Mouse (Mus musculus): Measurements from ENCODE around the gene Spata32. TPM values are rescaled to one million over a fixed set of nuclear protein-coding genes. Genes with fewer than 3 reads are reported as not detected.
"Not testable (repeated sequence)": the region's sequence is repeated elsewhere in the genome, so short reads cannot be mapped to it uniquely, and the experiment has no call there.

The Spata32 gene
- polyA plus RNA-seq, 1 experiment from 2014 or later: not detected

- H3K9me3 ChIP-seq: no peaks in the 10 kb centered on the region
- no peak overlapping the region for H3K27ac ChIP-seq
- no peak overlapping the region for H3K4me3 ChIP-seq (replicated peaks)
- H3K9ac ChIP-seq (replicated peaks): no peak overlapping the region
- no peak overlapping the region for H3K4me2 ChIP-seq
- peaks cover 12% of the 10 kb centered on the region for H3K27me3 ChIP-seq
- H3K36me3 ChIP-seq: peaks cover 75% of the 10 kb centered on the region
- 87% methylated on average over 10 of the region's 10 CpGs for WGBS
- peaks cover 8% of the 10 kb centered on the region for H3K4me1 ChIP-seq (replicated peaks)
- ATAC-seq (ENCODE audit: insufficient number of reproducible peaks, insufficient read depth, low FRiP score, low TSS enrichment, low read depth): no peak
Observed at GRCm38 (mm10) chr11:103223444-103223843, 5.2 kb upstream of the Spata32 start.

GRCm38 (mm10) chr11:103222718-103223117 lies 4.5 kb upstream of the Spata32 start:
- H3K27me3 ChIP-seq: peaks cover 16% of the 10 kb centered on the region
- peaks cover 15% of the 10 kb centered on the region for H3K4me1 ChIP-seq (replicated peaks)
- H3K4me2 ChIP-seq; H3K4me3 ChIP-seq (replicated peaks); H3K27ac ChIP-seq; ATAC-seq (ENCODE audit: insufficient number of reproducible peaks, insufficient read depth, low FRiP score, low TSS enrichment, low read depth); H3K9me3 ChIP-seq; H3K9ac ChIP-seq (replicated peaks): not testable (repeated sequence)
- whole genome bisulfite sequencing: 87% methylated on average over 4 of the region's 4 CpGs
- H3K36me3 ChIP-seq: peaks cover 72% of the 10 kb centered on the region

GRCm38 (mm10) chr11:103221437-103221836 lies 3.2 kb upstream of the Spata32 start:
- Histone ChIP-seq H3K27me3 (peaks cover 22% of the 10 kb centered on the region), H3K4me2 (no peak overlapping the region), H3K9ac (replicated peaks) (no peak overlapping the region), H3K4me1 (replicated peaks) (peaks cover 18% of the 10 kb centered on the region), H3K9me3 (no peaks in the 10 kb centered on the region), H3K36me3 (peaks cover 59% of the 10 kb centered on the region), H3K27ac (no peak overlapping the region), H3K4me3 (replicated peaks) (no peak overlapping the region)
- ATAC-seq (ENCODE audit: insufficient number of reproducible peaks, insufficient read depth, low FRiP score, low TSS enrichment, low read depth): no peak
- 90% methylated on average over 6 of the region's 6 CpGs for WGBS

- 86% methylated on average over 4 of the region's 4 CpGs for WGBS
- ATAC-seq (ENCODE audit: insufficient number of reproducible peaks, insufficient read depth, low FRiP score, low TSS enrichment, low read depth): no peak
Observed at GRCm38 (mm10) chr11:103219995-103220394, 1.8 kb upstream of the Spata32 start.

GRCm38 (mm10) chr11:103219259-103219658 lies 1.0 kb upstream of the Spata32 start:
- Histone ChIP-seq H3K4me2 (no peak overlapping the region), H3K9ac (replicated peaks) (no peak overlapping the region), H3K9me3 (no peaks in the 10 kb centered on the region), H3K4me3 (replicated peaks) (no peak overlapping the region), H3K4me1 (replicated peaks) (peaks cover 12% of the 10 kb centered on the region), H3K27ac (no peak overlapping the region), H3K27me3 (peaks cover 25% of the 10 kb centered on the region), H3K36me3 (peaks cover 39% of the 10 kb centered on the region)
- no peak for ATAC-seq (ENCODE audit: insufficient number of reproducible peaks, insufficient read depth, low FRiP score, low TSS enrichment, low read depth)
- 82% methylated on average over 5 of the region's 5 CpGs for WGBS

More at GRCm38 (mm10) chr11:103219995-103220394, 1.8 kb upstream of the Spata32 start:
- Histone ChIP-seq H3K9ac (replicated peaks) (no peak overlapping the region), H3K27me3 (peaks cover 25% of the 10 kb centered on the region), H3K4me3 (replicated peaks) (no peak overlapping the region), H3K27ac (no peak overlapping the region), H3K4me1 (replicated peaks) (peaks cover 14% of the 10 kb centered on the region), H3K36me3 (peaks cover 46% of the 10 kb centered on the region), H3K9me3 (no peaks in the 10 kb centered on the region), H3K4me2 (no peak overlapping the region)

- 0 out of 2 replicates have a peak, but pooled peaks have one; percentile 6 for ATAC-seq (ENCODE audit: insufficient number of reproducible peaks, insufficient read depth, low FRiP score, low TSS enrichment, low read depth)
Observed at GRCm38 (mm10) chr11:103218517-103218901, 277 bp upstream of the Spata32 start.

GRCm38 (mm10) chr11:103215355-103215754 lies 2.9 kb downstream of the Spata32 start:
- peaks cover 12% of the 10 kb centered on the region for H3K4me1 ChIP-seq (replicated peaks)
- H3K9me3 ChIP-seq: peaks cover 8% of the 10 kb centered on the region; the same call in 1 of the 2 replicates
- ATAC-seq (ENCODE audit: insufficient number of reproducible peaks, insufficient read depth, low FRiP score, low TSS enrichment, low read depth): no peak
- no peak overlapping the region for H3K4me2 ChIP-seq
- H3K4me3 ChIP-seq (replicated peaks): no peak overlapping the region
- no peak overlapping the region for H3K9ac ChIP-seq (replicated peaks)
- no peak overlapping the region for H3K27ac ChIP-seq
- H3K36me3 ChIP-seq: peaks cover 11% of the 10 kb centered on the region
- H3K27me3 ChIP-seq: peaks cover 32% of the 10 kb centered on the region
- 79% methylated on average over 1 of the region's 1 CpGs for WGBS

More at GRCm38 (mm10) chr11:103218517-103218901, 277 bp upstream of the Spata32 start:
- Histone ChIP-seq H3K9ac (replicated peaks) (0 out of 2 replicates have a peak overlapping the region, but pooled peaks have one; percentile 8), H3K4me2 (peak overlapping the region; percentile 75), H3K36me3 (peaks cover 31% of the 10 kb centered on the region), H3K4me3 (replicated peaks) (peak overlapping the region; percentile 44), H3K4me1 (replicated peaks) (peaks cover 12% of the 10 kb centered on the region), H3K27ac (no peak overlapping the region), H3K27me3 (peaks cover 25% of the 10 kb centered on the region), H3K9me3 (peaks cover 5% of the 10 kb centered on the region; the same call in 1 of the 2 replicates)
- WGBS: 20% methylated on average over 6 of the region's 6 CpGs

- Histone ChIP-seq H3K27me3 (peaks cover 23% of the 10 kb centered on the region), H3K27ac (no peak overlapping the region), H3K4me2 (no peak overlapping the region), H3K9me3 (peaks cover 8% of the 10 kb centered on the region; the same call in 1 of the 2 replicates), H3K4me1 (replicated peaks) (peaks cover 12% of the 10 kb centered on the region), H3K4me3 (replicated peaks) (no peak overlapping the region), H3K36me3 (no peaks in the 10 kb centered on the region), H3K9ac (replicated peaks) (no peak overlapping the region)
- no peak for ATAC-seq (ENCODE audit: insufficient number of reproducible peaks, insufficient read depth, low FRiP score, low TSS enrichment, low read depth)
- WGBS: 80% methylated on average over 5 of the region's 5 CpGs
Observed at GRCm38 (mm10) chr11:103213712-103214111, 4.5 kb downstream of the Spata32 start.

GRCm38 (mm10) chr11:103210291-103210690 lies 7.9 kb downstream of the Spata32 start:
- peaks cover 7% of the 10 kb centered on the region; the same call in 1 of the 2 replicates for H3K27me3 ChIP-seq
- WGBS: 64% methylated on average over 8 of the region's 8 CpGs
- H3K4me2 ChIP-seq: no peak overlapping the region
- peaks cover 8% of the 10 kb centered on the region; the same call in 1 of the 2 replicates for H3K9me3 ChIP-seq
- H3K9ac ChIP-seq (replicated peaks): no peak overlapping the region
- no peak overlapping the region for H3K27ac ChIP-seq
- no peak overlapping the region for H3K4me3 ChIP-seq (replicated peaks)
- no peak for ATAC-seq (ENCODE audit: insufficient number of reproducible peaks, insufficient read depth, low FRiP score, low TSS enrichment, low read depth)
- H3K4me1 ChIP-seq (replicated peaks): no peaks in the 10 kb centered on the region
- no peaks in the 10 kb centered on the region for H3K36me3 ChIP-seq

- H3K27ac ChIP-seq: no peak within 1 kb of the TSS
- H3K4me3 ChIP-seq (replicated peaks): no peak within 1 kb of the TSS
- H3K9ac ChIP-seq (replicated peaks): no peak within 1 kb of the TSS
- no peaks in the 10 kb centered on the region for H3K36me3 ChIP-seq
- WGBS: 83% methylated on average over 3 of the region's 3 CpGs
- 0 out of 2 replicates have a peak, but pooled peaks cover 3% of the 10 kb centered on the region for H3K9me3 ChIP-seq
- peaks cover 7% of the 10 kb centered on the region; the same call in 1 of the 2 replicates for H3K27me3 ChIP-seq
- ATAC-seq (ENCODE audit: insufficient number of reproducible peaks, insufficient read depth, low FRiP score, low TSS enrichment, low read depth): no peak
- no peak within 1 kb of the TSS for H3K4me2 ChIP-seq
- no peaks in the 10 kb centered on the region for H3K4me1 ChIP-seq (replicated peaks)
Observed at GRCm38 (mm10) chr11:103208458-103208857, 9.8 kb downstream of the Spata32 start, which contains the start of gene 1700023F06Rik. 1700023F06Rik (minus strand) TSS chr11:103208558.

GRCm38 (mm10) chr11:103206203-103206602 lies 12.0 kb downstream of the Spata32 start:
- peaks cover 17% of the 10 kb centered on the region for H3K27me3 ChIP-seq
- no peak for ATAC-seq (ENCODE audit: insufficient number of reproducible peaks, insufficient read depth, low FRiP score, low TSS enrichment, low read depth)
- H3K9me3 ChIP-seq: no peaks in the 10 kb centered on the region
- H3K4me2 ChIP-seq: no peak overlapping the region
- H3K9ac ChIP-seq (replicated peaks): no peak overlapping the region
- peaks cover 6% of the 10 kb centered on the region; the same call in 1 of the 2 replicates for H3K4me1 ChIP-seq (replicated peaks)
- no peak overlapping the region for H3K4me3 ChIP-seq (replicated peaks)
- H3K27ac ChIP-seq: no peak overlapping the region
- 91% methylated on average over 6 of the region's 6 CpGs for WGBS
- no peaks in the 10 kb centered on the region for H3K36me3 ChIP-seq

GRCm38 (mm10) chr11:103202376-103202775 lies 15.9 kb downstream of the Spata32 start:
- Histone ChIP-seq H3K4me2 (no peak overlapping the region), H3K27ac (no peak overlapping the region), H3K4me1 (replicated peaks) (peaks cover 22% of the 10 kb centered on the region), H3K9me3 (no peaks in the 10 kb centered on the region), H3K36me3 (no peaks in the 10 kb centered on the region), H3K4me3 (replicated peaks) (no peak overlapping the region), H3K9ac (replicated peaks) (no peak overlapping the region), H3K27me3 (peaks cover 54% of the 10 kb centered on the region)
- ATAC-seq (ENCODE audit: insufficient number of reproducible peaks, insufficient read depth, low FRiP score, low TSS enrichment, low read depth): no peak

Data from limb, embryonic 12.5 days (tissue).